Mouse (Mus musculus) thymus, adult 2 months (tissue): ENCODE data around the gene Rnf24.

Experiments
- CTCF ChIP-seq: fragments of 200-500 bp; IDR thresholded peaks from 2 replicates; pipeline ENCODE4 v1.5.1; 2012; ENCODE audit warnings: mild to moderate bottlenecking, control low read depth, low read length, moderate library complexity, borderline replicate concordance; ENCODE audit not compliant: control insufficient read depth, poor library complexity, insufficient read depth; ENCODE audit errors: extremely low read depth
- POLR2A ChIP-seq: fragments of 200-500 bp; IDR thresholded peaks from 2 replicates; pipeline ENCODE4 v1.6.1; 2012; ENCODE audit warnings: mild to moderate bottlenecking, low read length, control low read depth, moderate library complexity; ENCODE audit not compliant: control insufficient read depth, poor library complexity, insufficient read depth; ENCODE audit errors: extremely low read depth

DNA sequence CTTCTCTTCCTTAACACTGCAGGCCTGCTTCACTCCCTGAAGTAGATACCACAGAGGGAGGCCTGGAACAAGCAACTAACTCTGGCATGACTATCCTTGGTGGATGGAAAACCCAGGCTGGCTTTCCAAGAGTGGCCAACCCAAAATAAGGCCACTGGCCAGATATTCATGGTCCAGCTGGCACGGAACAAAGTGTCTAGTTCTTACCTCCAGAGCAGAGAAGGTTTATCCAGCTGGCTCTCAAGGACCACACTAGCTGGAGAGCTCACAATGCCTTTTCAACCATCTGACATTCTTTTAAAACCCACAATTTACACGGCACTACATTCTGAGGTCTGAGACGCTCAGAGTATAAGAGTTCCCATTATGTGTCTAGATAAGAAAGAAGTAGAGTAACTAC lies 8.2 kb downstream of the Rnf24 start:
- no peak for TF ChIP-seq POLR2A
- TF ChIP-seq CTCF: no peak
